In the genomic region with DNA sequence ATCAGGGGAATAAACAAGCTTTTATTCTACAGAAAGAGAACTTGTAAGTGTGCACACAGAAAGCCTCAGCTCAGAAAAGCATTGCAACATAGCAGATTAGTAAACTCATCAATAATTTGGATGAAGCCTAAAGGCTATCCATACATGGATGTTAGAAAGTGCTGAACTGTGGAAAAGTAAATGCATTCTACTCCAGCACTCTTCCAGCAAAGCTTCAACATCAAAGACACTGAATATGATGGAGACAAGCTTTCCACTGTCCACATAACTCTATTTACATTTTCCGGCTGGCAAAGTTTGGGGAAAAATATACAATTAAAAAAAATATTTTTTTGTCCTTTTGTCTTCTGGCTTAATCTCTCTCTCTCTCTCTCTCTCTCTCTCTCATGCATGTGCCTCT, we compare ENCODE assay signal across 36 mouse cellular contexts.
"Had no signal": no experiment of that assay in that cellular context is flagged by ENCODE, and none has a peak within 500 bp of the region (broad histone marks: within the 10 kb centered on the region; RNA-seq: fewer than 3 reads in every experiment).

No protein-coding gene starts in this region.

- H3K27ac ChIP-seq: heart, adult 2 months; heart, embryonic 10.5 days; heart, embryonic 13.5 days; heart, embryonic 15.5 days; hindbrain, embryonic 10.5 days; hindbrain, embryonic 12.5 days; hindbrain, embryonic 13.5 days; hindbrain, embryonic 14.5 days; hindbrain, embryonic 15.5 days; hindbrain, postnatal 0 days; intestine, embryonic 15.5 days; kidney, embryonic 15.5 days; kidney, postnatal 0 days; layer of hippocampus, adult 2 months had no signal

- H3K9ac ChIP-seq: heart, embryonic 12.5 days; heart, embryonic 13.5 days; heart, embryonic 15.5 days; hindbrain, embryonic 12.5 days; hindbrain, embryonic 13.5 days; hindbrain, embryonic 14.5 days; hindbrain, embryonic 15.5 days; intestine, embryonic 15.5 days; kidney, embryonic 15.5 days had no signal

- H3K9me3 ChIP-seq: heart, embryonic 10.5 days; heart, embryonic 12.5 days; heart, embryonic 13.5 days; heart, embryonic 15.5 days; hindbrain, embryonic 10.5 days; hindbrain, embryonic 12.5 days; hindbrain, embryonic 13.5 days; hindbrain, embryonic 15.5 days; intestine, embryonic 15.5 days; kidney, embryonic 15.5 days had no signal

- ATAC-seq: hindbrain, embryonic 16.5 days; hindbrain, postnatal 0 days; inflammation-experienced regulatory T-cells, adult 6 months; intestine, embryonic 15.5 days; intestine, embryonic 16.5 days; intestine, postnatal 0 days had no signal

- H3K4me1 ChIP-seq: heart, embryonic 10.5 days; heart, embryonic 12.5 days; heart, embryonic 13.5 days; heart, embryonic 15.5 days; hindbrain, embryonic 10.5 days; hindbrain, embryonic 12.5 days; hindbrain, embryonic 13.5 days; hindbrain, embryonic 15.5 days; intestine, embryonic 15.5 days; kidney, embryonic 15.5 days had no signal

- H3K4me3 ChIP-seq: heart, adult 2 months; heart, embryonic 10.5 days; heart, embryonic 12.5 days; heart, embryonic 13.5 days; heart, embryonic 15.5 days; hindbrain, embryonic 10.5 days; hindbrain, embryonic 12.5 days; hindbrain, embryonic 13.5 days; hindbrain, embryonic 15.5 days; intestine, embryonic 15.5 days; kidney, embryonic 15.5 days; layer of hippocampus, adult 2 months had no signal

- H3K27me3 ChIP-seq: heart, embryonic 12.5 days; heart, embryonic 13.5 days; heart, embryonic 15.5 days; hindbrain, embryonic 12.5 days; hindbrain, embryonic 13.5 days; hindbrain, embryonic 15.5 days; intestine, embryonic 15.5 days; kidney, embryonic 15.5 days had no signal

- H3K36me3 ChIP-seq: heart, embryonic 10.5 days; heart, embryonic 12.5 days; heart, embryonic 13.5 days; heart, embryonic 15.5 days; hindbrain, embryonic 10.5 days; hindbrain, embryonic 12.5 days; hindbrain, embryonic 13.5 days; hindbrain, embryonic 15.5 days; intestine, embryonic 15.5 days; kidney, embryonic 15.5 days had no signal

- DNase-seq: heart, adult 18-20 months; heart, adult 2 months; heart, postnatal 10 days; heart, postnatal 14 days; heart, postnatal 36 days; heart, postnatal 4 days; kidney, adult 11 months; kidney, adult 18-20 months; kidney, adult 2 months; kidney, adult 8-10 months; kidney, adult 9 months; kidney, postnatal 10 days; kidney, postnatal 14 days; kidney, postnatal 25 days; kidney, postnatal 36 days; kidney, postnatal 4 days; layer of hippocampus, adult 9-11 months had no signal

- H3K4me2 ChIP-seq: heart, embryonic 11.5 days; heart, embryonic 12.5 days; heart, embryonic 13.5 days; heart, embryonic 15.5 days; hindbrain, embryonic 12.5 days; hindbrain, embryonic 13.5 days; hindbrain, embryonic 14.5 days; hindbrain, embryonic 15.5 days; intestine, embryonic 15.5 days; kidney, embryonic 15.5 days had no signal
